Mouse (Mus musculus): Measurements from ENCODE around the gene Ccdc155. TPM values are rescaled to one million over a fixed set of nuclear protein-coding genes. Genes with fewer than 3 reads are reported as not detected.

Gene Ccdc155
- polyA plus RNA-seq, 1 experiment from 2014 or later = 0.95 TPM

GRCm38 (mm10) chr7:45211851-45212251, 7.2 kb upstream of the Ccdc155 start, which contains the start of gene Dkkl1:
Dkkl1 (minus strand) TSS chr7:45212147.
- H3K4me3 ChIP-seq (replicated peaks; ENCODE audit: low read length) = no peak within 1 kb of the TSS
- 5% methylated on average over 17 of the region's 17 CpGs for WGBS
- no peaks in the 10 kb centered on the region; the same call in 1 of the 2 replicates for H3K9me3 ChIP-seq (ENCODE audit: control insufficient read depth, low read length)
- peak within 1 kb of the TSS; percentile 7; the same call in 1 of the 2 replicates for H3K4me2 ChIP-seq (ENCODE audit: low read length)
- H3K4me1 ChIP-seq (replicated peaks; ENCODE audit: control insufficient read depth, insufficient read depth, low read length) = peaks cover 21% of the 10 kb centered on the region
- ATAC-seq = no peak
- H3K9ac ChIP-seq (replicated peaks; ENCODE audit: low read depth, low read length) = no peak within 1 kb of the TSS
- H3K36me3 ChIP-seq (ENCODE audit: control insufficient read depth, insufficient read depth) = no peaks in the 10 kb centered on the region
- no peak within 1 kb of the TSS for H3K27ac ChIP-seq (ENCODE audit: low read length)
- H3K27me3 ChIP-seq (replicated peaks; ENCODE audit: control insufficient read depth, insufficient read depth, low read length) = peaks cover 15% of the 10 kb centered on the region

GRCm38 (mm10) chr7:45211070-45211469, 6.4 kb upstream of the Ccdc155 start:
- Histone ChIP-seq H3K27ac (ENCODE audit: low read length) (no peak overlapping the region), H3K36me3 (ENCODE audit: control insufficient read depth, insufficient read depth) (no peaks in the 10 kb centered on the region), H3K9ac (replicated peaks; ENCODE audit: low read depth, low read length) (no peak overlapping the region), H3K4me3 (replicated peaks; ENCODE audit: low read length) (no peak overlapping the region), H3K4me2 (ENCODE audit: low read length) (no peak overlapping the region), H3K4me1 (replicated peaks; ENCODE audit: control insufficient read depth, insufficient read depth, low read length) (peaks cover 14% of the 10 kb centered on the region), H3K27me3 (replicated peaks; ENCODE audit: control insufficient read depth, insufficient read depth, low read length) (peaks cover 15% of the 10 kb centered on the region), H3K9me3 (ENCODE audit: control insufficient read depth, low read length) (no peaks in the 10 kb centered on the region; the same call in 1 of the 2 replicates)
- no peak for ATAC-seq
- WGBS = 80% methylated on average over 10 of the region's 10 CpGs

- no peak for ATAC-seq
- Histone ChIP-seq H3K36me3 (ENCODE audit: control insufficient read depth, insufficient read depth) (no peaks in the 10 kb centered on the region), H3K9ac (replicated peaks; ENCODE audit: low read depth, low read length) (no peak overlapping the region), H3K4me3 (replicated peaks; ENCODE audit: low read length) (no peak overlapping the region), H3K4me1 (replicated peaks; ENCODE audit: control insufficient read depth, insufficient read depth, low read length) (peaks cover 7% of the 10 kb centered on the region; the same call in 1 of the 2 replicates), H3K27me3 (replicated peaks; ENCODE audit: control insufficient read depth, insufficient read depth, low read length) (peaks cover 15% of the 10 kb centered on the region), H3K27ac (ENCODE audit: low read length) (no peak overlapping the region), H3K9me3 (ENCODE audit: control insufficient read depth, low read length) (no peaks in the 10 kb centered on the region; the same call in 1 of the 2 replicates), H3K4me2 (ENCODE audit: low read length) (no peak overlapping the region)
- 82% methylated on average over 6 of the region's 6 CpGs for WGBS
Observed at GRCm38 (mm10) chr7:45208260-45208659, 3.6 kb upstream of the Ccdc155 start.

- no peak for ATAC-seq
Observed at GRCm38 (mm10) chr7:45202654-45203053, 2.0 kb downstream of the Ccdc155 start.

GRCm38 (mm10) chr7:45198961-45199360, 5.7 kb downstream of the Ccdc155 start:
- Histone ChIP-seq H3K27me3 (replicated peaks; ENCODE audit: control insufficient read depth, insufficient read depth, low read length) (no peaks in the 10 kb centered on the region), H3K4me1 (replicated peaks; ENCODE audit: control insufficient read depth, insufficient read depth, low read length) (peaks cover 5% of the 10 kb centered on the region), H3K9me3 (ENCODE audit: control insufficient read depth, low read length) (no peaks in the 10 kb centered on the region), H3K9ac (replicated peaks; ENCODE audit: low read depth, low read length) (no peak overlapping the region), H3K27ac (ENCODE audit: low read length) (no peak overlapping the region), H3K4me2 (ENCODE audit: low read length) (no peak overlapping the region), H3K4me3 (replicated peaks; ENCODE audit: low read length) (no peak overlapping the region), H3K36me3 (ENCODE audit: control insufficient read depth, insufficient read depth) (no peaks in the 10 kb centered on the region)
- no peak for ATAC-seq
- 75% methylated on average over 11 of the region's 11 CpGs for WGBS

More at GRCm38 (mm10) chr7:45202654-45203053, 2.0 kb downstream of the Ccdc155 start:
- no peak overlapping the region for H3K9ac ChIP-seq (replicated peaks; ENCODE audit: low read depth, low read length)
- no peak overlapping the region for H3K4me2 ChIP-seq (ENCODE audit: low read length)
- H3K27me3 ChIP-seq (replicated peaks; ENCODE audit: control insufficient read depth, insufficient read depth, low read length) = no peaks in the 10 kb centered on the region
- H3K4me3 ChIP-seq (replicated peaks; ENCODE audit: low read length) = no peak overlapping the region
- no peak overlapping the region for H3K27ac ChIP-seq (ENCODE audit: low read length)
- H3K36me3 ChIP-seq (ENCODE audit: control insufficient read depth, insufficient read depth) = no peaks in the 10 kb centered on the region
- no peaks in the 10 kb centered on the region for H3K9me3 ChIP-seq (ENCODE audit: control insufficient read depth, low read length)
- H3K4me1 ChIP-seq (replicated peaks; ENCODE audit: control insufficient read depth, insufficient read depth, low read length) = peaks cover 9% of the 10 kb centered on the region
- WGBS = 63% methylated on average over 10 of the region's 10 CpGs

- peak overlapping the region; percentile 7; the same call in 1 of the 2 replicates for H3K4me2 ChIP-seq (ENCODE audit: low read length)
- ATAC-seq = peak; percentile 54
- H3K9ac ChIP-seq (replicated peaks; ENCODE audit: low read depth, low read length) = 0 out of 2 replicates have a peak overlapping the region, but pooled peaks have one; percentile 8
Observed at GRCm38 (mm10) chr7:45198435-45198834, 6.3 kb downstream of the Ccdc155 start.

GRCm38 (mm10) chr7:45196994-45197393, 7.7 kb downstream of the Ccdc155 start:
- Histone ChIP-seq H3K27ac (ENCODE audit: low read length) (no peak overlapping the region), H3K9me3 (ENCODE audit: control insufficient read depth, low read length) (no peaks in the 10 kb centered on the region), H3K4me2 (ENCODE audit: low read length) (no peak overlapping the region), H3K36me3 (ENCODE audit: control insufficient read depth, insufficient read depth) (no peaks in the 10 kb centered on the region), H3K27me3 (replicated peaks; ENCODE audit: control insufficient read depth, insufficient read depth, low read length) (no peaks in the 10 kb centered on the region), H3K4me1 (replicated peaks; ENCODE audit: control insufficient read depth, insufficient read depth, low read length) (peaks cover 5% of the 10 kb centered on the region), H3K4me3 (replicated peaks; ENCODE audit: low read length) (no peak overlapping the region), H3K9ac (replicated peaks; ENCODE audit: low read depth, low read length) (no peak overlapping the region)
- 75% methylated on average over 5 of the region's 5 CpGs for WGBS
- no peak for ATAC-seq

More at GRCm38 (mm10) chr7:45198435-45198834, 6.3 kb downstream of the Ccdc155 start:
- Histone ChIP-seq H3K9me3 (ENCODE audit: control insufficient read depth, low read length) (no peaks in the 10 kb centered on the region), H3K4me1 (replicated peaks; ENCODE audit: control insufficient read depth, insufficient read depth, low read length) (peaks cover 5% of the 10 kb centered on the region), H3K27me3 (replicated peaks; ENCODE audit: control insufficient read depth, insufficient read depth, low read length) (no peaks in the 10 kb centered on the region), H3K36me3 (ENCODE audit: control insufficient read depth, insufficient read depth) (no peaks in the 10 kb centered on the region), H3K4me3 (replicated peaks; ENCODE audit: low read length) (no peak overlapping the region), H3K27ac (ENCODE audit: low read length) (no peak overlapping the region)
- WGBS = 10% methylated on average over 5 of the region's 5 CpGs

GRCm38 (mm10) chr7:45196176-45196535, 8.5 kb downstream of the Ccdc155 start:
- H3K36me3 ChIP-seq (ENCODE audit: control insufficient read depth, insufficient read depth) = no peaks in the 10 kb centered on the region
- no peak for ATAC-seq
- no peak overlapping the region for H3K9ac ChIP-seq (replicated peaks; ENCODE audit: low read depth, low read length)
- H3K4me1 ChIP-seq (replicated peaks; ENCODE audit: control insufficient read depth, insufficient read depth, low read length) = peaks cover 5% of the 10 kb centered on the region
- H3K4me2 ChIP-seq (ENCODE audit: low read length) = no peak overlapping the region
- H3K9me3 ChIP-seq (ENCODE audit: control insufficient read depth, low read length) = no peaks in the 10 kb centered on the region
- WGBS = 86% methylated on average over 4 of the region's 4 CpGs
- H3K27ac ChIP-seq (ENCODE audit: low read length) = no peak overlapping the region
- no peak overlapping the region for H3K4me3 ChIP-seq (replicated peaks; ENCODE audit: low read length)
- H3K27me3 ChIP-seq (replicated peaks; ENCODE audit: control insufficient read depth, insufficient read depth, low read length) = no peaks in the 10 kb centered on the region

- ATAC-seq = no peak
- Histone ChIP-seq H3K4me2 (ENCODE audit: low read length) (no peak overlapping the region), H3K27me3 (replicated peaks; ENCODE audit: control insufficient read depth, insufficient read depth, low read length) (no peaks in the 10 kb centered on the region), H3K36me3 (ENCODE audit: control insufficient read depth, insufficient read depth) (no peaks in the 10 kb centered on the region), H3K4me1 (replicated peaks; ENCODE audit: control insufficient read depth, insufficient read depth, low read length) (peaks cover 5% of the 10 kb centered on the region), H3K9me3 (ENCODE audit: control insufficient read depth, low read length) (no peaks in the 10 kb centered on the region), H3K4me3 (replicated peaks; ENCODE audit: low read length) (no peak overlapping the region), H3K27ac (ENCODE audit: low read length) (no peak overlapping the region), H3K9ac (replicated peaks; ENCODE audit: low read depth, low read length) (no peak overlapping the region)
- 58% methylated on average over 13 of the region's 13 CpGs for WGBS
Observed at GRCm38 (mm10) chr7:45195341-45196175, 9.1 kb downstream of the Ccdc155 start.

Data from forebrain, embryonic 16.5 days (tissue).